ENCODE assay signal across 15 mouse cellular contexts in genomic region chr8:72013506-72014228, GRCm38 (mm10). TPM values are rescaled to one million over a fixed set of nuclear protein-coding genes. Genes with fewer than 3 reads are reported as not detected.
"Had no signal": no experiment of that assay in that cellular context is flagged by ENCODE, and none has a peak within 500 bp of the region (broad histone marks: within the 10 kb centered on the region; RNA-seq: fewer than 3 reads in every experiment).

No protein-coding gene starts in this region.

RNA-seq across cellular contexts. Expression of gene Cyp4f18, which starts 4.2 kb away (rescaled TPM):
- total RNA-seq: layer of hippocampus, adult 18-20 months; layer of hippocampus, postnatal 36 days; left cerebral cortex, adult 8-10 months; left cerebral cortex, postnatal 25 days had no signal

RNA-seq across cellular contexts. Expression of gene Olfr372, which starts 27.4 kb away (rescaled TPM):
- total RNA-seq: layer of hippocampus, adult 18-20 months; layer of hippocampus, postnatal 36 days; left cerebral cortex, adult 8-10 months; left cerebral cortex, postnatal 25 days; megakaryocyte-erythroid progenitor cell, adult 5-6 weeks had no signal
- polyA plus RNA-seq: kidney, postnatal 0 days; limb, embryonic 12.5 days; liver, embryonic 14.5 days; lung, adult 2 months; lung, postnatal 0 days; midbrain, embryonic 12.5 days; midbrain, embryonic 16.5 days; neural tube, embryonic 13.5 days; small intestine, adult 2 months; stomach, embryonic 16.5 days had no signal
